Mouse (Mus musculus) kidney, adult 8-10 months (tissue): ENCODE measurements around the gene Herc3.
"Not testable (repeated sequence)": the region's sequence is repeated elsewhere in the genome, so short reads cannot be mapped to it uniquely, and the experiment has no call there.

ENCODE experiments used
- DNase-seq, 2 experiments: peaks; one replicate each; pipeline ENCODE4 v3.0.0; 2022

The Herc3 gene

DNA sequence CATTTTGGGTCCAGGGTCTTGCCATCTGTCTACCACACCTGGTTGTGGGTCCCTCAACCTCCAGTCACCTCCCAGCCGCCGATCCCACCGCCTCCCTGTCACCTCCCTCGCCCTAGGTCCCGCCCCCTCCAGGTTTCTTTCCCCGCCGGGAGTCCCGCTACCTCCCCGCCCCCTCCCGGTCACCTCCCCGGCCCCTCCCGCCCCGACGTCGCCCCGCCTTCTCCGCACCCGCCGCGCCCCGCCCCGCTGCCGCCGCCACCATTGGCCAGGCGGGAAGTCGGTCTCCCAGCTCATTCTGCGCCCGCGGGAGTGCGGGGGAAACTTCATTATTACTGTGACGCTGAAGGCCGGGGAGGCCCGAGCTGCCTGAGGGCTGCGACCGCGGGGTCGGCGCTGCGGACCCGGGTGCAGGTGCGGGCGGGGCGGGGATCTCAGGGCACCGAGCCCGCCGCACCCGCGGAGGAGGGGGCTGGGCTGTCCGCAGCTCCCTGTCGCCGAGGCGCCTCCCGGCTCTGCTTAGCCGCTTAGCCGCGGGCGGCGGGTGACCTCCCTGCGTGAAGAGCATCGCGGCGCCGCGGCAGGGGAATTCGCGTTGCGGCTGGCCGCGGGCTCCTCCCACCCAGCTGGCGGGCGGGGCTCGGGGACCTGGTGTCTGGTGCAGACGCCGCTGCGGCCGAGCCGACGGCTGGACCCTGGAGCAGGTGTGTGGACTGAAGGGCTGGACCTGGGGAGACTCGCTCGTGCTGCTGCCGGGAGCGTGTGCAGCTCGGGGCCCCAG, at the start of gene Herc3:
Gene Herc3 (plus strand): TSS at position 234 of the 778 bp plus-strand sequence.
- peak; percentile 79 to 83 for DNase-seq

DNA sequence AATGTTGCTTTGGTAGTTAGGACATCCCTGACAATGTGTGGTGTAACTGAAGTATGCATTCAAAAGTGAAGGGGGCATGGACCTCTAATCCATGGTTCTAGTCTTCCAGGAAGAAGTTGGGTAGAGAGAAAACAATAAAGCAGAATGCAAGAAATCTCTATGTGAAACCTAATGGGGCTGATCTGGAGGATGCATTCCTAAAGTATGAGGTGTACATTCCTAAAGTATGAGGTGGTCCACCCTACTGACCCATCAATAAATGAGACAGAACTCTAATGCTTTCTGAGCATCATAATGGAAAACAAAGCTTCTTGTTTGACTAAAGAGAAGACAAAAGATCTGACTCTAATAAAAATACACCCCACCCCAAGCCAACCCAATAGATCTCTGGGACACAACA, 29.9 kb upstream of the Herc3 start:
- DNase-seq, result no peak

DNA sequence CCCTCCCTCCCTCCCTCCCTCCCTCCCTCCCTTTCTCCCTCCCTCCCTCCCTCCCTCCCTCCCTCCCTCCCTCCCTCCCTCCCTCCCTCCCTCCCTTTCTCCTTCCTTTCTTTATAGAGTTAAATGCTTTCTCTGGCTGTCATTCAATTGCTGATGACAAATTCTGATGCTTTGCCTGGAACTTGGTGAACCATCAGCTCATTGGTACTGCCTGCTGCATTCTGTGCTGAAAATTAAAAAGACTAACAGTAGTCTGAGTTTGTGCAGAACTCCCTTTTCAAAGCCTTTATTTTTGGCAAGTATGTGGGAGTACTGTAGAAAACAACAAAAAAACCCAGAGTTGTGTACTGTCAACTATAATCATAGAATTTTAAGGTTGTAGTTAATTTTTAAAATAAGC, 16.9 kb upstream of the Herc3 start:
- no peak for DNase-seq

DNA sequence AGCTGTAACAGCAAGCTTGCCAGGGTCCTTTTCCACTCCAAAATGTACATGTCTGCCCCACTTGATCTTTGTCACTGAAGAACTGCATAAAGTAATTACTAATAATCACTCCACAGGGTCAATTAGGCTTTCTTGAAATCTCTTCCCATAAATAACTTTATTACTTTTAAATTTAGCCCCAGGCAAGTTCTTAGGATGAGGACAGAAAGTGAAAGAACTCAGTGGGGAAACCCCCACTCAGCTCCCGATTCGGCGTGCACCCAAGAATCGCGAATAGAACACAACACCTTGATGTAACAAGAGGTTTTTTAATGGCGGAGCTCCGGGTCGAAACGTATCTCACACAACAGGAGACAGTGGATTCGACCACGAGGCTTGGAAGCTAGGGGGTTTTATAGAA, 14.2 kb upstream of the Herc3 start:
- DNase-seq, result not testable (repeated sequence)

DNA sequence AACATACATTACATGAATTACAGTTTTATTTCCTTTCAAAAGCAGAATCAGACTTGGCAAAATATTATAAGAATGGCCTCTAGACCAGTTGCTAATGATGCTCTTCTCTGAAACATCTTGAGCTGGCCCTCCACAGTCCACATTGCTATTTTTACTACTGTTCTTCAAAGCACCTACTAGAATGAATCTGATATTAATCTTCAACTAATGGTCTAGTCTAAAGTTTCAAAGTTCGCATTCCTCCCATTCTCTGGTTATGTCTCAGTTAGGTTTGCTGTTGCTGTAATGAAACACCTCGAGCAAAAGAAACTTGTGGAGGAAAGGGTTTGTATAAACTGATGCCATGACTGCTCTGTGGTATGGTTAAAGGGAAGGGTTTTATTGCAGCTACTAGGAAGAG, 5.6 kb upstream of the Herc3 start:
- DNase-seq, result peak in 1 of 2 experiments; percentile 47

DNA sequence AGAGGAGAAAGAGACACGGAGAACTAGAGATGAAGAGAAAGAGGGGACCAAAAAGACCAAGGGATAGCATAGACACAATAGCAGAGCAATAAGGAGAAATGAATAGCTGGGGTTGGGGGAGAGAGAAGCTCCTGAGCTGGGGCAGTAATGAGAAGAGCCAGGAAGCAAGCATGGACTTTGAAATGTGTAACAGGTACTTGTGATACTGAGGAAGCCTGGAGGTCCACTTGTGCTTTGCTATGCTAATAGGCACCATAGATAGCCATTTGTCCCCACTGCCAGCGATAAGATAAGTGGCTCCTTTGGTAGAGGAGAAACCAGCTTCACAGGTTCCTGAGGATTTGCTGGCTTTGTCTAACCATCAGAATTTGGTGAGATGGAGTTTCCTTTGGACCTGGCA, 5.2 kb upstream of the Herc3 start:
- DNase-seq, result no peak

DNA sequence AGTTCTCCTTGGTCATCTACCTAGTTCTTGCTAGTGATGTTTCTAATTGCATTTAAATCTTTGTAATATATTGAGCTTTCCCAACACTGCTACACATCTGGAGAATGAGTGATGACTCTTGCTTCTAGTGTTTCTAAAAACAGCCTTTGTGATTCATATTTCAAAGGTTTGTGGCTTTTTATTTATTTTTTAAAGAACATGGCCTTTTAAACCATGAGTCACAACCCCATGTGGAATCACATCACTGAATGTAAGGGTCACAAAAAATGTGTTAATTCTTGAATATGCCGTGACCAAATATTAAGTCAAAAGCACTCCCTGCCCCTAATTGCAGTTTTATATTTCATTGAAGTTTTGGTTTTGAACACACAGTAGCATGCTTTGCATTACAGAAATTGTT, 2.7 kb upstream of the Herc3 start:
- DNase-seq, result no peak

DNA sequence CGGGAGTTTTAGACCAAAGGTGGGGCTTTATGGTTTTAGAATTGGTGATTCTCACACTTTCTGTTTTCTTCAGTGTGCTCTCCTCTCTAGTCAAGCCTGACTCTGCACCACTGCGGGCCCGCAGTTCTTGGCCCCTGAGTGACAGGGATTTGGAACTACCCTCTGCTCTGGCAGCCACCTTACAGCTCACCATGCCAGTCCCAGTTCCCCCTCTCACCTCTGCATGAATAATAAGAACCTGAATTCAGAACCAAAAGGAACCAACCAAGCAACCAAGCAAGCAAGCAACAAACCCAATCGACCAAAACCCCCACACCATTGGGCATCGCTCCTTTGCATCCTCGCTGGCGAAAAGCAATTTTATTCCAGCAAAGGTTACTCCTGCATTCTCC, 429 bp upstream of the Herc3 start:
- DNase-seq, result no peak

DNA sequence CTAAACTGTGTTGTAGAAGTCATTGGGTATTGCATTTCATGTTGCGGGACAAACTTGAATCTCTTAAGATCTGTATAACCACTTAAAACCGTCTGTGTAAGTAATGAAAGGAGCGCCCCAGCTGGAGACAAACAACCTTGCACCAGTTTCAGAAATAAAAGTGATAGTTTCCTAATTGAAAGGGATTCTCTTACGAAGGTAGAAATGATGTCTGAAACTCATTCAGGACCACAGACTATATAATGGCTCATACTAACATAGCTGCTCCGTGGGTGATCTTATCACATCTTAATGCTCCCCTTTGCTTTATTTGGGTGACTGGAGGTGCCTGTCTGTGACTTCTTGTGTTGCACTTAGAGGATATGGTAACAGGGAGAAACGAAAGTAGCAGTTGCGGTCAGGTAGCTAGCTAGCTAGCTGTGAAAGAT, 1.3 kb downstream of the Herc3 start:
- peak in 1 of 2 experiments; percentile 38 for DNase-seq

DNA sequence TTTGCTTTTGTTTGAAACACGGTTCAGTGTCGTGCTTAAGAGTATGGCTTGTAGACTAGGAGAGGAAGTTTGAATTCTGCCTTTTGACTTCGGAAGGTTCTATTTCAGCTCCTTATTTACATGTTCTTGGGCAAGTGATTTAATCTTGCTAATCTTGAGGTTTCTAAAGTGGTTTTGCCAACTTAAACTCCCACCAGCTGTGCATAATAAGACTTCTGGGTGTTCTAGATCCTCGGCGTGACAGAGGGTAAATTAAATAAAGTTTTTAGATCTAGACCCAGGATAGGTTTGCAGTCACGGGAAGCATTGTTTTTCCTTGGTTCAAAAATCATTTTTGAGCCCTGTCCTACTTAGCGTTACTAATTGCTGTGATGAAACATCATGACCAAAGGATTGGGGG, 3.2 kb downstream of the Herc3 start:
- no peak for DNase-seq

DNA sequence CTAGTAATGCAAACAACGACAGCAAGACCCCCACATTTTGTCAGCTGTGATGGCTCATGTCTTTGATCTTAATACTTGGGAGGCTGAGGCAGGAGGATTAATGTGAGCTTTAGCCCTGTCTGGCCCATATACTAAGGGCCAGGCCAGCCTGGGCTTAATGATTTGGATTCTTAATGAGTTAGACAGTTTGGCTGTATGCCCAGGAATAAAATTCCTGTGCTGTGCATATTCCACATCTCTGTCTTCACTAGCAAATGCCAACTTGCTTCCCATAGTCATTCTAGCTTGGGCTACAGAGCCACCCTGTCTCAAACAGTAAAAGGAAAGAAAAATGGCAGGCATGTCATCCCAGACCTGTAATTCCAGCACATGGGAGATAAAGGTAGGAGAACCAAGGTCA, 4.3 kb downstream of the Herc3 start:
- DNase-seq, result peak; percentile 32 to 48

DNA sequence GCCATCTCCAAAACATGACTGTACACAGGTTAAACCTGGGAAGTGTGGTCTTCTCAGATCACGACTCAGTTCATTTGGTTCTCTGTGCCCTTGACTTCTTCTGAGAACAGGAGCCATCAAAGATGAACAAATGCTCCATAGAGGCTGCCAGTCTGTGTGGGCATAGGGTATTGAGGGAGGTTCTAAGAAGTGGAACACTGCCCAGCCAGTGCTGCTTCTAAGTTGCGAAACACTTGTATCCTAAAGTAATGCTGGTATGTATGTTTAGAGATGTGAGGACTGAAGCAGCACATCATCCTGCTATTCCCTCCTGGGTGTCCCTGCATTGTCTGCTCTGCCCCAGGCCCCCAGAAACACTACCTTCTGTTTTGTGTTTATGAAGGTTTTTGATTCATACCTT, 5.2 kb downstream of the Herc3 start:
- no peak for DNase-seq

DNA sequence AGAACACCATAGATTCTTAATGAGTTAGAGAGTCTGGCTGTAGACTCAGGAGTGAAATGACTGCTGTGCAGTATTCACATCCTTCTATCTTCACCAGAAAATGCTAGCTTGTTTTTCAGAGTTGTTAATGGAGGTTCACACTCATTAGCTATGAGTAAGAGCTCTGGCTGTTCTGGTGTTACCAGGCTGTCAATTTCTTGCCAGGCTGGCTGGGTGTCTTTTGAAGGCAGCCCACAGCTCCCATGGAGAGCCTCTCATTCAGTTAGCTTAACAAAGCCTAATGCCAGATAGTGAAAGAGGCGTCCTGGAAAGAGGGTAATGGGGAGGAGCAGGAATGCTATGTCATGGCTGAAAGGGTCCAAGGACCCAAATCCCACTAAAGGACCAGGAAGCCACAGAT, 6.7 kb downstream of the Herc3 start:
- no peak for DNase-seq

DNA sequence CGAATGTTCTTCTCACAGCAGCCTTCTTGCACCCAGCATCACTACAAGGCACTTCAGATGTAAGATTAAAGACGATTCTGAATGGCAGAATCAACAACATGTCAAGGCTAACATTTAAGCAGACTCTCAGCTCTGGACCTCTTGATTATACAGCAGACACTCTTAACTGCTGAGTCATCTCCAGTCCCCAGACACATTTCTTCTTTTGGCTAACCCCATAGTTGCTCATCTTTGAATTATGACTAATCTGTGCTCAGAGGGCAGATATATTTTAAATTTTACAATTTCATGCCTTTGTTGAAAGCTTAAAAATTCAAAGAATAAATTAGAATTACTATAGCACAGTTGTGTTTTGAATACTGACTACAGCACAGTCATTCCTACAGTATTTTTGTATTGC, 9.9 kb downstream of the Herc3 start:
- no peak for DNase-seq

DNA sequence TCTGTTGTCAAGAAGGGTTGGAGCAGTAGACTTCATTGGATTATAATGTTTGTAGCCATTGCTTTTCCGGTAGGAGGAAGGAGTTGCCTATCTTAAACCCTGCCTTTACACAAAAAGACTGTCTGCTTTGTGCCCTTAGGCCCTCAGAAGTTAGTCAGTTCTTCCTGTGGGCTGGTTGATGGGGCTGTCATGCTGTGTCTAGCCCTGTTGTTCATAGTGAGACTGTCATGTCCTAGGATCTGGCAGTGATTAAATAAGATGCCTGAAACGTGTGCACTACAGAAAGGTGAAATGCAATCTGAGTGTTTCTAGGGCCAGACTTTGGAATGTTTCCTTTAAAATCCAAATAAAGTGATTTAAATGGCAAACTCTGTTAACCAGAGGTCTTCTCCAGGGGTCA, 10.9 kb downstream of the Herc3 start:
- peak in 1 of 2 experiments; percentile 29 for DNase-seq

DNA sequence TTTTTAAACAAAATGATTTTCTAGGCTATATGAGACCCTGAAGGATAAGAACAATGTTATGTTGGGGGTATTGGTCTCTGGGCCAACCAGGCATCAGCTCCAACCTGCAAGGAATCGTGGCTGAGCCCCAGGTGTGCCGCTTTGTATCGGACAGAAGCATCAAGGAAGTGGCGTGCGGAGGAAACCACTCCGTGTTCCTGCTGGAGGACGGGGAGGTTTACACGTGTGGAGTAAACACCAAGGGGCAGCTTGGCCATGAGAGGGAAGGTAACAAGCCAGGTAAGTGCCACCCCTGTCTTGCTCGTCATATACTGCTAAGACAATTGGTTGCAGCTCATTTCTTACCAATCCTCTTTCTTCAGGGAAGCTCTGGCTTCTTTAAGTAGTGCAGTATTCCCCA, 12.3 kb downstream of the Herc3 start:
- DNase-seq, result no peak

DNA sequence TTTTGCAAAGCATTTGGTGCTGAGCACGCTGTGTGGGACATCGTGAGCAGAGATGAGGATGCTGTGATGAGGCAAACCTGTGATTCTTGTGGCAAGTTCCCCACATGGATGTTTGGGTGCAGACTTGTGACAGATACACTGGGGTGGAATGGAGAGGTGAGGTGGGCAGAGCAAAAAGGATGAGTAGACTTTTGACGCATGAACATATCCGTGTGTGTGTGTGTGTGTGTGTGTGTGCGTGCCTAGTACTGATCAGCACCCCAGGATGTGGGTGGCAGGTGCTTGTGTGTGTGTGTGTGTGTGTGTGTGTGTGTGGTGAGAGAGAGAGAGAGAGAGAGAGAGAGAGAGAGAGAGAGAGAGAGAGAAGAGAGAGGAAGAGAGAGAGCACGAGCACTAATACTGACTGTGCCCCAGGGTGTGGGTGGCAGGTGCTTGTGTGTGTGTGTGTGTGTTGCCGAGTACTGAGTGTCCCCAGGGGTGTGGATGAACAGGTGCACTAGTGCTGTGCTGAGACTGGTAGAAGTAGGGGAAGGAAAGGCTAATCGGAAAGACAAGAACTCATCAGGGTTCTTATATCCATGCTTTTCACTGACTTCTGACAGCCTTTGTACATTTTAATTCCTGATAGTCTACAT, 13.0 kb downstream of the Herc3 start:
- DNase-seq, result no peak

DNA sequence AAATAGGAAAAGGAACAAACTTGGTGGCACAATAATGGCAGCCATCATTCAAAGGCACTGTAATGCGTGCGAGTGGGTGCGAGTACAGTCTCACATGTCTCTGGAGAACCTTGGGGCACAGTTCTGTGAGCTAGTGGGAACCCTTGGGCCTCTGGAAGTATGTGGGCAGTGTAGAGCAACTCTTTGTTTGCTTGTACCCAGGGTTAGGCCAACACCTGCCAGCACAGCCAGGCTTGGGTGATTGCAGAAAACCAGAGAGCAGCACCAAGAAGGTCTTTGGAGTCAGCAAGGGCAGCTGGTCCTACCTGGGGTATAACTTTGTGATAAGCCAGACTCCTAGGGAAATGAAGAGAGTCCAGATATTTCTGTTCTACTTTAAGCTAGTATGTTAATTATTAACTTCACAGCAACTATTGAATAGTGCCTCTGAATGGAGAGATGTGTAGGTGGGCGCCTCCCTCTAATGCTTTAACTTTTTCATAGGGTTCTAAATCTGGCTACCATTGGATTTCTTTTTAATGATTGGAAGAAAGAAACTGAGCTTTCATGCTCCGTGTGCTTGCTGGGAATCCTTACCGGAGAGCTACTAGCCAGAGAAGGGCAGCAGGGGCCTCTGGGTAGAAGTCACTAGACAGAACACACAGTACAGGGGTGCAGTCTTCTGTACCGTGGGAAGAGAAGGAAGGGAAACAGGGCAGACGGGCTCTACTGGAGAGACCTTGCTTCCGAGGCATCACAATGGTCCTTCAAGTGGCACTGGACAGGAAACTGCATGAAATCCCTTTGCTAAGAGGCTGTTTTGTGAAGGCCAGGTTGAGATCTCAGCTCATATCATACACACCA, 15.8 kb downstream of the Herc3 start:
- no peak for DNase-seq

DNA sequence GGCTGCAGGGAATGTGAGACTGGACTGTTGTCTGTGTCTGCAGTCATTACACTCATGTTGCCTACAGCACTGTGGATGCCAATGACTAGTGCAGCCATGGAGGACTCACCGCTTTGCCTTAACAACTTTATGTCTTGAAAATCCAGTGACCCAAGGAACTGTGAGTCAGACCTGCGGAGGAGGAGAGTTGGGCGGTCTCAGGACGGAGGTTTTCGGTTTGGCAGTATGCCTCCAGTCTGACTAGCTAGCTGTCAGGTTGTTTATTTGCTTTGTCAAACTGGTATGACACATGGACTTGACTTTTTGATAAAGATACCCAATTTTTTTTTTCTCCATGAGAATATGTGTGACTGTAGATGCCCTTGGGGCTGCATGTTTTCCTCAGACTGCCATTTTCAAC, 16.6 kb downstream of the Herc3 start:
- peak; percentile 32 to 46 for DNase-seq

DNA sequence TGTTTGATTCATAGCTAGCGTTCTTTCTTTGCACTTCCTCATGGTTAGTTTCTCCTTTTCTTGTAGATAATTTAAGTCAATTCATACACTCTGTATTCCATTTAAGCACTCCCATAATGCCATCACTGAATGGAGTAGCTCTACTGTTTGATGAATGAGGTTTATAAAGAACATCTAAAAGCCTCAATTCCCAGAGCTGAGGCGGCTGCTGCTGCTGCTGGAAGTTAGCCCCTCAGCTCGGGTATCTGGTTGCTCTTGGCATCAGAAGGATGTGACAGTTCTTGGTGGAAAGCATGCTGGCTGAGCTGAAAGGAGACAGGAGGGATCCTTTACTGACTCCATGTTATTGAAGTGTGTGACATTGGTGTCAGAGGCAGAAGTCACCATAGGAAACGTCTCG, 18.1 kb downstream of the Herc3 start:
- DNase-seq, result no peak

DNA sequence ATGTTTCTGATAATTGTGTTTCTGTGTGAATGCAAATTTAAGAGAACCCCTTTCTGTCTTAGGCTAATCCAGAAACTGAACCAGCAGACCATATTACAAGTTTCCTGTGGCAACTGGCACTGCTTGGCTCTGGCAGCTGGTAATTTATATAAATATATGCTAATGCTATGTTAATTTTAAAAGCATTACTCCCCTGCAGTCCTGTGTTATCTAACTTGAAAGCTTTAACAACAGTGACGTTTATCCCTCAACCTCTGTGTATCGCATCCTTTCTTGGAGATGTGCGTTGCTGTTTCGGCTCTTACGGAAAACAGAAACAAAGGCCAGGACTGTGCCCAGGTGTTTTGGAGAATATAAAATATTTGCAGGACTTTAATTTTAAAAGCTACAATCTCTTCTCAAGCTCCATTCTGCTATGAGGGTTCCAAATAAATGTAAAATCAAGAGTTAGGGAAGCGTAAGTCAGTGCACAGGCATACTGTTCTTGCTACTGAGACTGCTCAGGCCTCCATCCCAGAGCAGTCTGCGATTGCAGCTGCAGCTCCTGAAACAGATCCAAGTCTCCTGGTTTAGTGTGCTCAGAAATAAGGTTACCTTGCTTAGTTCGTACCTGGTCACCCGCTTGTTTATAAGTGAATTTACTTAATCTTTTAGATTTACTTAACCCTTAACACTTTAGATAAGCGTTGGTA, 24.6 kb downstream of the Herc3 start:
- DNase-seq, result no peak

DNA sequence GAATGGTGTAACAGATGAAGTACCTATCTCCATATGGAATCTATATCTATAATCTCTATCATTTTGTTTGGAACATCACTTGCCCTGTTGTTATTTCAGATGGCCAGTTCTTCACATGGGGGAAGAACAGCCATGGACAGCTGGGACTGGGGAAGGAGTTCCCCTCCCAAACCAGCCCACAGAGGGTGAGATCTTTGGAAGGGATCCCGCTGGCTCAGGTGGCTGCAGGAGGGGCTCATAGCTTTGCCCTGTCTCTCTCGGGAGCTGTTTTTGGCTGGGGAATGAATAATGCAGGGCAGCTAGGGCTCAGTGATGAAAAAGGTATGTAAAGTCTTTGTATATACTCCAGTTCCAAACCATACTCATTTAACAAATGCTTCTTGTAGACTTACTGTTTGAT, 25.2 kb downstream of the Herc3 start:
- DNase-seq, result no peak

DNA sequence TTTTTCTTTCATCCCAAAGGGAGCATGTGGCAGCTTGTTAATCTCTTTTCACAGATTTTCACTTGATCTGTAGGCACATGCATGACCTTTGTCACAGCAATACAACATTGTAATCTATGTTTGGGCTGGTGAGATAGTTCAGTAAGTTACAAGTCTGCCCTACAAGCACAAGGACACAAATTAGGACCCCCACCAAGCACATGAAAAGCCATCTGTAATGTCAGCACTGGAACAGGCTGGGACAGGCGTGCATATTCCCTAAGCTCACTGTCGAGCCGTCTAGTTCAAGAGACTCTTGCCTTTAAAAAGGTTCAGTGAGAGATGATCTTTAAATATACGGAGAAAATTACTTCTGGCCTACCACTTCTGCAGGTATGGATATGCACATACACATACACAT, 28.3 kb downstream of the Herc3 start:
- DNase-seq, result no peak
